Comparison of ENCODE assay signal across 8 mouse cellular contexts in genomic region chr6:40471720-40472010, GRCm38 (mm10). TPM values are rescaled to one million over a fixed set of nuclear protein-coding genes. Genes with fewer than 3 reads are reported as not detected.
DNase-seq lines count a peak whose midpoint lies in the region; ATAC-seq lines count a peak whose summit lies in the region.

No protein-coding gene starts in this region.

- H3K9me3 ChIP-seq in kidney, embryonic 14.5 days (ENCODE audit: control insufficient read depth, low read length) = no peaks in the 10 kb centered on the region
- H3K9me3 ChIP-seq in hindbrain, embryonic 10.5 days = no peaks in the 10 kb centered on the region
- no peaks in the 10 kb centered on the region for H3K9me3 ChIP-seq in midbrain, embryonic 13.5 days

- H3K27me3 ChIP-seq in kidney, embryonic 14.5 days (ENCODE audit: control insufficient read depth, insufficient read depth, low read length) = no peaks in the 10 kb centered on the region
- no peaks in the 10 kb centered on the region for H3K27me3 ChIP-seq in hindbrain, embryonic 10.5 days (ENCODE audit: insufficient read depth, poor library complexity, severe bottlenecking)
- H3K27me3 ChIP-seq in midbrain, embryonic 13.5 days = no peaks in the 10 kb centered on the region

- H3K27ac ChIP-seq in kidney, embryonic 14.5 days (ENCODE audit: low read depth, low read length) = peak overlapping the region; percentile 93
- peak overlapping the region; percentile 98 for H3K27ac ChIP-seq in hindbrain, embryonic 10.5 days
- peak overlapping the region; percentile 94 for H3K27ac ChIP-seq in midbrain, embryonic 13.5 days

- no peak for DNase-seq in kidney, postnatal 25 days
- peak; percentile 5 for DNase-seq in T-cell, adult 2 months (ENCODE audit: low spot score)
- DNase-seq in hindbrain, embryonic 10.5 days (ENCODE audit: low spot score) = no peak
- DNase-seq in adrenal gland, postnatal 10 days = no peak
- DNase-seq in urinary bladder, postnatal 4 days (ENCODE audit: low spot score in 2 of 2) = no peak
- DNase-seq in urinary bladder, adult 2 months (ENCODE audit: low spot score) = no peak

- peak overlapping the region; percentile 67 for H3K4me3 ChIP-seq in kidney, embryonic 14.5 days (ENCODE audit: low read length)
- H3K4me3 ChIP-seq in hindbrain, embryonic 10.5 days = peak overlapping the region; percentile 80
- peak overlapping the region; percentile 78 for H3K4me3 ChIP-seq in midbrain, embryonic 13.5 days (replicated peaks)

- H3K9ac ChIP-seq in kidney, embryonic 14.5 days (ENCODE audit: low read depth, low read length) = peak overlapping the region; percentile 92
- H3K9ac ChIP-seq in midbrain, embryonic 13.5 days (replicated peaks) = peak overlapping the region; percentile 86

- WGBS in kidney, embryonic 14.5 days = 1% methylated on average over 7 of the region's 7 CpGs
- WGBS in hindbrain, embryonic 10.5 days = 1% methylated on average over 7 of the region's 7 CpGs
- WGBS in midbrain, embryonic 13.5 days = under 1% methylated on average over 7 of the region's 7 CpGs

- H3K4me2 ChIP-seq in kidney, embryonic 14.5 days (replicated peaks; ENCODE audit: low read depth, low read length) = peak overlapping the region; percentile 73
- H3K4me2 ChIP-seq in midbrain, embryonic 13.5 days (replicated peaks) = peak overlapping the region; percentile 71

- ATAC-seq in kidney, embryonic 14.5 days (ENCODE audit: low FRiP score, low TSS enrichment) = no peak
- peak; percentile 21 for ATAC-seq in midbrain, embryonic 13.5 days

- H3K36me3 ChIP-seq in kidney, embryonic 14.5 days (ENCODE audit: control insufficient read depth, insufficient read depth, low read length) = peaks cover 31% of the 10 kb centered on the region
- H3K36me3 ChIP-seq in hindbrain, embryonic 10.5 days = peaks cover 38% of the 10 kb centered on the region
- peaks cover 27% of the 10 kb centered on the region for H3K36me3 ChIP-seq in midbrain, embryonic 13.5 days

- peaks cover 5% of the 10 kb centered on the region; the same call in 1 of the 2 replicates for H3K4me1 ChIP-seq in kidney, embryonic 14.5 days (ENCODE audit: control insufficient read depth, insufficient read depth, low read length)
- H3K4me1 ChIP-seq in hindbrain, embryonic 10.5 days (replicated peaks) = peaks cover 6% of the 10 kb centered on the region
- peaks cover 21% of the 10 kb centered on the region for H3K4me1 ChIP-seq in midbrain, embryonic 13.5 days (replicated peaks)

RNA-seq across cellular contexts. Expression of gene Ssbp1, which starts 0.5 kb away (rescaled TPM):
- polyA plus RNA-seq in kidney, embryonic 14.5 days (2014; fragmentation: Nextera tagmentation; extraction: Ambion mirVana) = 177 and 241 TPM in 2 replicates
- 175 and 200 TPM in 2 replicates for polyA plus RNA-seq in hindbrain, embryonic 10.5 days (2016; fragmentation: Nextera tagmentation; extraction: Ambion mirVana)
- polyA plus RNA-seq in midbrain, embryonic 13.5 days (2015; fragmentation: Nextera tagmentation; extraction: Ambion mirVana) = 152 and 165 TPM in 2 replicates
- 10 to 100 TPM; 56.9 to 70.5 TPM for total RNA-seq in adrenal gland, postnatal 10 days (2021)
- polyA plus RNA-seq in urinary bladder, adult 2 months (2012; rRNA removed) = 59.9 and 69.5 TPM in 2 replicates

RNA-seq across cellular contexts. Expression of gene Tas2r137, which starts 19.4 kb away (rescaled TPM):
- polyA plus RNA-seq in kidney, embryonic 14.5 days (2014; fragmentation: Nextera tagmentation; extraction: Ambion mirVana) = not detected in 2 replicates
- not detected in 2 replicates for polyA plus RNA-seq in hindbrain, embryonic 10.5 days (2016; fragmentation: Nextera tagmentation; extraction: Ambion mirVana)
- polyA plus RNA-seq in midbrain, embryonic 13.5 days (2015; fragmentation: Nextera tagmentation; extraction: Ambion mirVana) = 0.15 TPM in 1 of 2 replicates, not detected in the other
- not detected for total RNA-seq in adrenal gland, postnatal 10 days (2021)
- polyA plus RNA-seq in urinary bladder, adult 2 months (2012; rRNA removed) = not detected in 2 replicates

RNA-seq across cellular contexts. Expression of gene Tas2r108, which starts 21.7 kb away (rescaled TPM):
- polyA plus RNA-seq in kidney, embryonic 14.5 days (2014; fragmentation: Nextera tagmentation; extraction: Ambion mirVana) = not detected in 2 replicates
- polyA plus RNA-seq in hindbrain, embryonic 10.5 days (2016; fragmentation: Nextera tagmentation; extraction: Ambion mirVana) = 0.30 TPM in 1 of 2 replicates, not detected in the other
- polyA plus RNA-seq in midbrain, embryonic 13.5 days (2015; fragmentation: Nextera tagmentation; extraction: Ambion mirVana) = not detected in 2 replicates
- total RNA-seq in adrenal gland, postnatal 10 days (2021) = not detected
- 0.07 TPM in 1 of 2 replicates, not detected in the other for polyA plus RNA-seq in urinary bladder, adult 2 months (2012; rRNA removed)

RNA-seq across cellular contexts. Expression of gene Wee2, which starts 32.8 kb away (rescaled TPM):
- 0.09 TPM in 1 of 2 replicates, not detected in the other for polyA plus RNA-seq in kidney, embryonic 14.5 days (2014; fragmentation: Nextera tagmentation; extraction: Ambion mirVana)
- 0.21 TPM in 1 of 2 replicates, not detected in the other for polyA plus RNA-seq in hindbrain, embryonic 10.5 days (2016; fragmentation: Nextera tagmentation; extraction: Ambion mirVana)
- polyA plus RNA-seq in midbrain, embryonic 13.5 days (2015; fragmentation: Nextera tagmentation; extraction: Ambion mirVana) = 0.13 and 0.15 TPM in 2 replicates
- not detected for total RNA-seq in adrenal gland, postnatal 10 days (2021)
- polyA plus RNA-seq in urinary bladder, adult 2 months (2012; rRNA removed) = not detected in 2 replicates

RNA-seq across cellular contexts. Expression of gene E330009J07Rik, which starts 35.7 kb away (rescaled TPM):
- polyA plus RNA-seq in kidney, embryonic 14.5 days (2014; fragmentation: Nextera tagmentation; extraction: Ambion mirVana) = 14.0 and 17.7 TPM in 2 replicates
- polyA plus RNA-seq in hindbrain, embryonic 10.5 days (2016; fragmentation: Nextera tagmentation; extraction: Ambion mirVana) = 10.1 and 12.4 TPM in 2 replicates
- 14.2 and 14.3 TPM in 2 replicates for polyA plus RNA-seq in midbrain, embryonic 13.5 days (2015; fragmentation: Nextera tagmentation; extraction: Ambion mirVana)
- 10 to 100 TPM; 14.0 to 16.4 TPM for total RNA-seq in adrenal gland, postnatal 10 days (2021)
- polyA plus RNA-seq in urinary bladder, adult 2 months (2012; rRNA removed) = 6.3 and 6.4 TPM in 2 replicates
